Mouse (Mus musculus) liver (tissue): Measurements from ENCODE around the gene Palm.
A peak's percentile ranks its signal among the peaks of the same experiment; 100 is the strongest.

Source experiments
- DNase-seq: peaks from one replicate; pipeline ENCODE4 v3.0.0-alpha.2; 2020; ENCODE audit warnings: mixed read lengths

Palm gene

DNA sequence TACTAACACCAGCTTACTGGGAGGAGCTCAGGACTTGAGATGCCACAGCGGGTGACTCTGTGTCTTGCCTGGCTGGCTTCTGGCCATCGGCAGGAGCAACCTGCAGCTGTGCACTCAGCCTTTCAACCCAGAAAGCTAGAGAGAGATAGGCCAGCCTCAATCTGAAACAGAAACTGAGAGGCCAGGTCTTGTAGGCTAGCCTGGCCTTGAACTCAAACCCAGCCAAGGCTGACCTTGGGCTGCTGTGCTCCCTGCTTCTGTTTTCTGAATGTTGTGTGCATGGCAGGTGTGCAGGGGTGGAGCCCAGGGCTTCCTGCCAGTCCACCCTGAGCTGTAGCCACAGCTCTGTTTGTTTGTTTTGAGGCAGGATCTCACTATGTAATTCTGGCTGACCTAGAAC is 20.2 kb upstream of the Palm start:
- no peak for DNase-seq

- DNase-seq, result peak; percentile 40
Observed at GRCm38 (mm10) chr10:79774486-79775279, 18.7 kb upstream of the Palm start.

- DNase-seq, result no peak
Observed at GRCm38 (mm10) chr10:79777103-79777531, 16.3 kb upstream of the Palm start, which contains the start of gene Fstl3. Gene Fstl3, plus strand, starts transcription at chr10:79777272.

GRCm38 (mm10) chr10:79778006-79778405 is 15.4 kb upstream of the Palm start:
- no peak for DNase-seq

DNA sequence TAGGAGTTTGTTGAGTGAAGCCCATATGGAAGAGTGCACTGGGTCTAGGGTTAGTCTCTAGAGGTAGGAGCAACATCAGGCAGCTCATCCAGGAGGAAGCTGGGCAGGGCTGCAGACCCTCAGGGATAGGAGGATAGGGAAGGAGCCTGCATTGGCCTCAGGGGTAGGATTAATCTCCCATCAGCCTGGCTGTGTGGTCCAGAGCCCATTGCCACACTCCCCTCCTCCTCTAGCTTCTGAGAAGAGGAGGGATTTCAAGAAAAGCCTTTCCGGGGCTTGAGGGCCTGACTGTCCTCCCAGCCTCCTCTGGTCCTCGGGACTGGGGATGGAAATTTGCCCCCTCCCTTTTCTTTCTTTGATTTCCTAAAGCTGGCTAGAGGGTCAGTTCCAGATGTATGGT is 14.2 kb upstream of the Palm start:
- no peak for DNase-seq

GRCm38 (mm10) chr10:79779784-79780663 is 13.3 kb upstream of the Palm start:
- peak; percentile 98 for DNase-seq

DNA sequence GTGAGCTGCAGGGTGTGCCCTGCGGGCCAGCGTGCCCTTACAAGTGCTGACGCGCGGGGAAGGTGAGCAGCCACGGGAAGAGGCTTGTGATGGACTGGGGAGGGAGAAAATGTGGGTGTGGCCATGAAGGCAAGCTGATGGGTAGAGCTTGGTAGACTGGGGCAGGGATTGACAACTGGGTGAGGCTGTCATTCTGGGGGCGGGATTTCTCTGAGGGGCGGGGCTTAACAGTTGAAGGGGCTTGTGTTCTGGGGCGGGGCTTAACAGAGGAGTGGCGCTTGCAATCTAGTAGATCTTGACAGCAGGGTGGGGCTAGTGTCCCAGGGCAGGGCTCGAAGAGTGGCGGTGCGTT is 12.7 kb upstream of the Palm start:
- peak; percentile 86 for DNase-seq

- DNase-seq, result no peak
Observed at GRCm38 (mm10) chr10:79781139-79781538, 12.2 kb upstream of the Palm start.

DNA sequence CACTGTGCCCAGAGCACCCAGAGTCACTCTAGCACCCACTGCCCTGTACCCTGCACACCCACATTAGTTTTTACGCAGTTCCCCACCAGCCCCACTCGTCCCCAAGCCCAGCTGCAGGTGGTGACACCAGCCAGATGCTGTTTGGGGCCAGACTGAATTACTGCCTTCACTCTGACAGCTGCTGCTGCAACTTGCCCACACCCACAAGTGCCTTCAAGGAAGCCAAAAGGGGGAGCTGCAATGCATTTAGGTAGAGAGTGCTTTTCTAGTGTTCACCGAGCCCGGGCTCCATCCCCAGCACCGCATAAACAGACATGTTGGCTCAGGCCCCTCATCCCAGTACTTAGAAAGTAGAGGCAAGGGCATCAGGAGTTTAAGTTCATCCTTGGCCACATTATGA is 11.4 kb upstream of the Palm start:
- no peak for DNase-seq

GRCm38 (mm10) chr10:79783050-79783449 is 10.3 kb upstream of the Palm start:
- DNase-seq, result no peak

DNA sequence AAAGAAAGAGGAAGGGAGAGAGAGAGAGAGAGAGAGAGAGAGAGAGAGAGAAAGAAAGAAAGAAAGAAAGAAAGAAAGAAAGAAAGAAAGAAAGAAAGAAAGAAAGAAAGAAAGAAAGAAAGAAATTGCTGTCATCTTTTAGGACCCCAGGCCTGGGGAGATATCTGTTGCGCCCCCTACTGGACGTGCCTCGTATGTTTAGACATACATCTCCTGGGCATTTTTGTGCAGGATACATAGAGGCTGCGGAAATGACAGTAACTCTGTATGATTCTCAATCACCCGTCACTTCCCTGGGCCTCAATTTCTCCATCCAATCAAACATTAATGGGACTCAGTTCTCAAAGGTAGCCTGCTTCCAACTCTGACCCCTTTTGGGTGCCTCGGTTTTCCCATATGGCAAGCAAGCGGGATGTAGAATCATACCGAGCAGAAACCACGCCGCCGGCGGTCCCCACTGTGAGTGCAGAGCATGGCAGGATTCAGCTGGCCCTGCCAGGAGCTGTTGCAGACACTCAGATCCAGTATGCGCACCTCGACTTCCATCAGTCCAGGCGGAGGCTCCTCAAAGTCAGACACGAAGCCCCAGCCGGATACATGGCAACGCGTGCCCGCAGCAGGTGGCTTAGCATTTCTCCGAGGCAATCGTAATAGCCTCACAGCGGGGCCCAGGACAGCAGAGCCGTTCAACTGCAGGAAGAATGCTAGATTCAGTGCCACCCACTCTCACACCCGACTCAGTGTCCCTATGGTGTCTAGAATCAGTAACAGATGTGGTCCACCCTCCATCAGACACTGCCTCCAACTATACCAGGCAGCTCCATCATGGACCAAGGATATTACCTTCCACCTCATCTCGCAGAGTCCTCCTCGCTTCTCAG is 9.2 kb upstream of the Palm start:
- peak; percentile 67 for DNase-seq

GRCm38 (mm10) chr10:79788386-79789158 is 4.8 kb upstream of the Palm start:
- DNase-seq, result peak; percentile 77

GRCm38 (mm10) chr10:79789581-79789980 is 3.8 kb upstream of the Palm start:
- no peak for DNase-seq

- no peak for DNase-seq
Observed at GRCm38 (mm10) chr10:79790861-79791260, 2.5 kb upstream of the Palm start, which contains the start of gene Prss57. Gene Prss57, minus strand, starts transcription at chr10:79790961.

GRCm38 (mm10) chr10:79792339-79793040 is 882 bp upstream of the Palm start:
- no peak for DNase-seq

DNA sequence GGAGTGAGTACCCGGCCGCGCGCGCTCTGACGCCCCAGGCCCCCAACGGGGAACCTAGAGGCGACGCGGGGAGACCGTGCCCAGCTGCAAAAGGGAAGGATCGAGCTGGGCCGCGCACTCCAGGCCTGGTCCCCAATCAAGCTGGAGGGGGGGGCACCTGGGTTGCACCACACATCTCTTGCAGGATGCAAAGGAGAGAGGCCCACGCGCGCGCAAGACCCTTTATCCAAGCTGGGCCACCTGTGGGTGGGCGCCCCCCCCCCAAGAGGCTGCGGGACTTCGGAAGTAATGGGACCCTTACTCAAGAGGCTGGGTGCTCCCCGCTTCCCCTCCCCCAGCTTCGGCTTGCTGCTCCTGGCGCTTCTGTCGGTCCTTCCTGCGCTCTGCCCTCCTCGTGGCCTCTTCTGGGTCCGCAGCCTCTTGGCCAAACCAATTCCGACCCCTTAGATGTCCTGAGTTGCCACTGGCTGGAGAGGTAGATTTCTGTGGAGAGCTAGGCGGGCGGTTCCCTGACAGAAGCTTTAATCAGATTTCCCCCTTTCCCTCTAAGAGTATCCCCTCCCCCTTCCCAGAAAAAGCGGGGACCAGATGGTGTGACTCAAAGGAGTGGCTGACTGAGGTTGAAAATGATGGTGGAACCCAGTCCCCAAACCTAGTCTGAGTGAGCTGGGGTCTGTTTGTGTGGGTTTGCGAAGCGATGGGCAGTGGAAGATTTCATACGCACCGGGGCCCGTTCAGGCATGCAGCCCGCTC is 542 bp downstream of the Palm start:
- DNase-seq, result no peak

- no peak for DNase-seq
Observed at GRCm38 (mm10) chr10:79794491-79794931, 1.1 kb downstream of the Palm start.

DNA sequence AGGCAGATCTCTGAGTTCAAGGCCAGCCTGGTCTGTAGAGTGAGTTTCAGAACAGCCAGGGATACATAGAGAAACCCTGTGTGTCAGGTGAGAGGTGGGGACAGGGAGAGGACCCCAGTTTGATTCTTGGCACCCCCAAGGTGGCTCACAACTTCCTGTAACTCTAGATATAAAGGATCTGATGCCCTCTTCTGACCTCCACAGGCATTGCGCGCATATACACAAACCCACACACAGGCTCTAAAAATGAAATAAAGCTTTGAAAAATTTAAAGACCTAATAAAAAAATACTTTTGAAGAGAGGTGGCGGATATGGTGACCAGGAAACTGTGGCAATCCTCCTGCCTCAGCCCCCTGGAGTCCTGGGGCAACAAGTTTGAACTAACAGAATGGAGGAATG is 2.5 kb downstream of the Palm start:
- no peak for DNase-seq

GRCm38 (mm10) chr10:79797326-79797725 is 4.0 kb downstream of the Palm start:
- no peak for DNase-seq

- peak; percentile 76 for DNase-seq
Observed at GRCm38 (mm10) chr10:79798289-79798928, 5.0 kb downstream of the Palm start.
